Mouse (Mus musculus) lung, postnatal 10 days (tissue): Measurements from ENCODE around the gene Gpatch8.

ENCODE experiments used
- DNase-seq: peaks from one replicate; pipeline ENCODE4 v3.0.0; 2021

Gene Gpatch8

DNA sequence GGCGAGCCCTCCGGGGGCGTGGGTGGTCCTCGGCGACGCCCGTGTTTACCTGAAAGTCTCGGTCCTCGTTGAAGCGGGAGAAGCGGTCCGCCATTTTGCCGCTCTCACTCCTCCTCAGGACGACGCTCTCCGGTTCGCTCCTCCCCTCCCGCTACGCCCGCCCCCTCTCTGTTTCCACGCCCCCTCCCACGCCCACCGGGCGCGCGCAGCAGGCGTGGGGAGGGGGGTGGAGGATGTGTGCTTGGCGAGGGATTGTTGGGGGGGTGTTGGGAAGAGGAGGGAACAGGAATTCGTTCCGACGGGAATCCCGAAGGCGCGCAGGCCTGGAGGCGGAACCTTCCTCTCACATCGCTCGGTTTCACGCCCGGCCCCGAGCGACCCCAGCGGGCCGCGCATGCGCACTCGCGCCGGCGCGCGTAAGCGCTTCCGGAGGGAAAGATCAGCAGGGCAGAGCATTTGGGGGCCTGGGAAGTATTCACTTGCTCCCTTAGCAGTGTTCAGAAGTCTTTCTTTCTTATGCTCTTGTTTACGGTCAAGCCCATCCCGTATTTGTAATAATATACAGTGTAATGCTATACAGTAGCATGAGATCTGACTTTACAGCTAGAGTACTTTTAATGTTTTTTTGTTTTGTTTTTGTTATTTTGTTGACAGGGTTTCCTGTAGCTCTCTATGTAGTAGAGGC lies at the start of gene Gpatch8:
Gpatch8 (minus strand) TSS at position 362 of the 685 bp plus-strand sequence.
- DNase-seq, result peak; percentile 98

DNA sequence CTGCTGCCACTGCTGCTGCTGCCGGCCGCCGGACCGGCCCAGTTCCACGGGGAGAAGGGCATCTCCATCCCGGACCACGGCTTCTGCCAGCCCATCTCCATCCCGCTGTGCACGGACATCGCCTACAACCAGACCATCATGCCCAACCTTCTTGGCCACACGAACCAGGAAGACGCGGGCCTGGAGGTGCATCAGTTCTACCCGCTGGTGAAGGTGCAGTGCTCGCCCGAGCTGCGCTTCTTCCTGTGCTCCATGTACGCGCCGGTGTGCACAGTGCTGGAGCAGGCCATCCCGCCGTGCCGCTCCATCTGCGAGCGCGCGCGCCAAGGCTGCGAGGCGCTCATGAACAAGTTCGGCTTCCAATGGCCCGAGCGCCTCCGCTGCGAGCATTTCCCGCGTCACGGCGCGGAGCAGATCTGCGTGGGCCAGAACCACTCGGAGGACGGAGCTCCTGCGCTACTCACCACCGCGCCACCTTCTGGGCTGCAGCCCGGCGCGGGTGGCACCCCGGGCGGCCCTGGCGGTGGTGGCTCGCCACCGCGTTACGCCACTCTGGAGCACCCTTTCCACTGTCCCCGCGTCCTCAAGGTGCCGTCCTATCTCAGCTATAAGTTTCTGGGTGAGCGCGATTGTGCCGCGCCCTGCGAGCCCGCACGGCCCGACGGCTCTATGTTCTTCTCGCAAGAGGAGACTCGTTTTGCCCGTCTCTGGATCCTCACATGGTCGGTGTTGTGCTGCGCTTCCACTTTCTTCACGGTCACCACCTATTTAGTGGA lies 48.8 kb upstream of the Gpatch8 start:
- DNase-seq, result peak; percentile 49

DNA sequence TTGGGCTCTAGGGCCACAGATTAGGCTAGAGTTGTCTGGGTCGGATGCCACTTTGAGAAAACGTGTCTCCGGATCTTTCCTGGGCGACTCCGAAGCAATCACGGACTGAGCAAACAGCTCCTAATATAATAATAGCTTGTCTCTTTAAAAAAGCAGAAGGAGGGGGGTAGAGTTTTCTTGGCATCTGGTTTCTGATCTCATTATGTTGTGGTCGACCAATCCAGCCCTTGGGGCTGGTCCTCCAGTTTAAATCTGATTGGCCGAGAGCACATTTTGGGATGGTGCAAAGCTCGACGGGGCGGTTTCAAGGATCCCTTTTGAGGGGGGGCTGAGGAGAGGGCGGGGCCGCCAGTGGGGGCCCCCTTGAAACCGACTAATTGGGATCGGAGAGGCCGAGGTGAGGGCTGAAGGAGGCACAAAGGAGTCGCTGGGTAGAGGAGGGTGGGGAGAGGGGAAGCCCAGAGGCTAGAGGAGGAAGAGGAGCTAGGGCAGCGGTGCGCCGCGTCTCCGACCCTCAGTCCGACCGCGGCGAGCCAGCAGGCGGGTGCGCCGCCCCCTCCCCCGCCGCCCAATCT lies 47.9 kb upstream of the Gpatch8 start, which contains the start of gene Fzd2:
Fzd2 (plus strand) TSS at position 387 of the 575 bp plus-strand sequence.
- peak; percentile 94 for DNase-seq

DNA sequence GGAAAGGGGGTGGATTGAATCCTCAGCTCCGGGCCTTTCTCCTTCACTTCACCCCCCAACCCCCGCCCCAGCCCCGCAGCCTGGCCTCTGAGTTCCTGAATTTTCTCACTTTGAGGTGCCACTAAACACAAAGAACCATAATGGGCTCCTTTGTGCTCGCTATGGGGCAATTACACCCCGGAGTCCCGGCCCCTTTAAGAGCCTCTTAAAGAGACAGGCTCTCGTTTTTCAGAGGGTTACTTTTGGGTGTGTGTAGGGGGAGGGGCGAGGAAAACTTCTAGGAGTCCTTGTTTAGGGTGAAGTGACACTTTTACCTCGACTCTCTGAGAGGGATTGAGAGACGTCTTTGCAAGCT lies 47.3 kb upstream of the Gpatch8 start:
- peak; percentile 85 for DNase-seq

DNA sequence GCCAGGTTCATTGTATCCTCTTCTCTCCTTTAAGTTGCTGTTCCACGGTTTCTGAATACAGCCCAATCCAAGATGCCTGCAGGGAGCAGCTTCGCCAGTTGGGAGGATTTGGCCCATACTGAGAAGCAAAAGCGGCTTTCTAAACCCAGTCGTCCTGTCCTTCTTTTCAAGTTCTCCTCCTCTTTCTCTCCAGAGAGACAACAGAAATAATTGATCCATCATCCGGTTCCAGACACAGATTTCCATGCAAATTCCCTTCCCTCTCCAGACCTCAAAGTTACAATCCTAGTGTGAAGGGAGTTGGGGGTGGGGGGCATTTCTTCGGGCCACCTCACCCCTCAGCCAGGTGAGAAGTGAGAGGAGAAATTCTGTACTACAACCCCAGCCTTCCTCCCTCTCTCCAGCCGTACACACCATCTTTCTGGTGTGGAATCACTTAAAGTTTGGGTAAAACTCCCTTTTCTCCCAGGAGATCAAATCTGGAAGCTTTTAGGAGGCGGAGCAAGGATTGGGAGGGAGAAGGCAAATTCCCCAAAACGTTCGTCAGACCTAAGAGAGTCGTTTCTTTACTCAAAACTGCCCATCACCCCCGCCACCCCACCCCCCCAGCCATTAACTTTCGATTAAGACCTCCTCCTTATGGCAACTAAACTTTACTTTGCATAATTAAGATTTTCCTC lies 46.8 kb upstream of the Gpatch8 start:
- DNase-seq, result peak; percentile 72

DNA sequence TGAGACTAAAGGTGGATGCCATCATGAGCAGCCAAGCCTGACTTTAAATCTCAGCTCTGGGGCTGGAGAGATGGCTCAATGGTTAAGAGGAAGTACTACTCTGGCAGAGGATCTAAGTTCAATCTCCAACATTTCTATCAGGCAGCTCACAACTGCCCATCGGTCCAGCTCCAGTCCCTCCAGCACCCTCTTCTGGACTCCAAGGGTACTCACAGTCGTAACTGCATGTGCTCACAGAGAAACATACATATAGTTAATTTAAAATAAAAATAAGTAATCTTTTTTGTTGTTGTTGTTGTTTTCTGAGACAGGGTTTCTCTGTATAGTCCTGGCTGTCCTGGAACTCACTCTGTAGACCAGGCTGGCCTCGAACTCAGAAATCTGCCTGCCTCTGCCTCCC lies 43.7 kb upstream of the Gpatch8 start:
- no peak for DNase-seq

DNA sequence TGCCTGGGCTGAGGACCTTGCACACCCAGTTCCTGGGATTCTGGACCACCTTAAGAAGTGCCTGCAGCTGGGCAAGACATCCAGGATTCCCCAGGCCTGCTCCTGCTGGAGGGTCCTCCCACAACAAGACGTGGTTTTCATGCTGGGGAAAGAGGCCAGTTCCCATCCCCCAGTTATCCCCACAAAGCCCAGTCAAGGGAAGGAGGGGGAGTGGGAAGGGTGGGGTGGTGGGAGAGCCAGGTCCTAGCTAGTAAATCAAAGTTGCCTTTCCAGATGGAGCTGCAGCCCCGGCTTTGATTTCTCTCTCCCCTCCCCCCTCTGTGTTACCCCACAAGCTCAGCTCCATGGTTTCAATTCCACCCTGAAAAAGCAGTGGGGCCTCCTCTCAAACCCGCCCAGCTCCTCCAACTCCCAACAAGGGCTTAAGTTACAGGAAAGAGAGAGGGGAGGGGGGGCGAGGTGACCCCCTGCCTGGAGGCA lies 39.2 kb upstream of the Gpatch8 start:
- DNase-seq, result no peak

DNA sequence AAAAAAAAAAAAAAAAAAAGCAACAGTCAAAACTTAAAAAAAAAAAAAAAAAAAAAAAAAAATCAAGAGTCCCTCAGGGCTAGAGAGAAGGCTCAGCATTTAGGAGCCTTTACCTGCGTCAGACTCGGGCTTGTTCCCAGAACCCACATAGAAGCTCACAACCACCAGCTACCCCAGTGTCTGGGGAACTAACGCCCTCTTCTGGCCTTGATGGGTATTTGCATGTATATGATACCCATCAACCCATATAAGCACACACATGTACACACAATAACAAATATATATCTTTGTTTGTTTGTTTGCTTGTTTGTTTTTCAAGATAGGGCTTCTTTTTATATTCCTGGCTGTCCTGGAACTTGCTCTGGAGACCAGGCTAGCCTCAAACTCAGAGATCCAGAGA lies 31.4 kb upstream of the Gpatch8 start:
- DNase-seq, result no peak

DNA sequence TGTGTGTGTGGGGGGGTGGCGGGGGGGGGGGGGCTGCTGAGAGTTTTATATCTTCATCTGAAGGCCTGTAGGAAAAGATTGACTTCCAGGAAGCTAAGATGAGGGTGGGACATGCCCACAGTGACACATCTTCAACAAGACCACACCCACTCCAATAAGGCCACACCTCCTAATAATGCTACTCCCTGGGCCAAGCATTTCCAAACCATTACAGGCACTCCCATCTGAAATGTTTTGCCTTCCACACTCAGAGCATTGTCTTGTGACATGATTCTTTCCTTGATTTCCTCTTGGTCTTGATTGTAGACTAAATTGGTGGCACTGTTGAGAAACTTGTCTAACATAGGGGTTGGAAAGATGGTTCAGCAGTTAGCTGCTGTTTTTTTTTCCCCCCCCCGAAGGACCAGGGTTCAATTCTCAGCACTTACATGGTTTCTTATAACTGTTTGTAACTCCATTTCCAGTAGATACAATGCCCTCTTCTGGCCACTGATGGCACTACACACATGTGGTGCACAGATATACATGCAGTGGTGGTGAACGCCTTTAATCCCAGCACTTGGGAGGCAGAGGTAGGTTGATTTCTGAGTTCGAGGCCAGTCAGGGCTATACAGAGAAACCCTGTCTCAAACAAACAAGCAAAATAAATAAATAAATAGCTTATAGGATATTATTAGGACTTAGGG lies 30.4 kb upstream of the Gpatch8 start:
- no peak for DNase-seq

DNA sequence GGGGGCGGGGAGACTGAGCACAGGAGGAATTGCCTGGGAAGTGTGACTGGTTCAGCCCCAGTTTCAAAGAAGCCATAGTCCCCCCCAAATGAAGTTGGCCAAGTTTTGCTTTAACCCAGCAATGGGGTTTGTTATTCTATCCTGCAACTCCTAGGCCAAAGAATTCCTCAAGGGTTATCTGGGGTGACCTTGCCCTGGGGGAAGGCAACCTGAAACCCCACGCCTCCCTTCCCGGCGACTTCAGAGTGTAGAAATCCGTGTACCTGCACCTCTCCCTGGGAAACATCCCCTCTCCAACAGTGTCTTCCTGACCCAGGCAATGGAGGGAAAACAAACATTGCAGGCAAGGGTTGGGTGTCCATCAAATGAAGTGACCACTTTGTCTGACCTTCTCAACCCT lies 26.5 kb upstream of the Gpatch8 start:
- DNase-seq, result no peak

DNA sequence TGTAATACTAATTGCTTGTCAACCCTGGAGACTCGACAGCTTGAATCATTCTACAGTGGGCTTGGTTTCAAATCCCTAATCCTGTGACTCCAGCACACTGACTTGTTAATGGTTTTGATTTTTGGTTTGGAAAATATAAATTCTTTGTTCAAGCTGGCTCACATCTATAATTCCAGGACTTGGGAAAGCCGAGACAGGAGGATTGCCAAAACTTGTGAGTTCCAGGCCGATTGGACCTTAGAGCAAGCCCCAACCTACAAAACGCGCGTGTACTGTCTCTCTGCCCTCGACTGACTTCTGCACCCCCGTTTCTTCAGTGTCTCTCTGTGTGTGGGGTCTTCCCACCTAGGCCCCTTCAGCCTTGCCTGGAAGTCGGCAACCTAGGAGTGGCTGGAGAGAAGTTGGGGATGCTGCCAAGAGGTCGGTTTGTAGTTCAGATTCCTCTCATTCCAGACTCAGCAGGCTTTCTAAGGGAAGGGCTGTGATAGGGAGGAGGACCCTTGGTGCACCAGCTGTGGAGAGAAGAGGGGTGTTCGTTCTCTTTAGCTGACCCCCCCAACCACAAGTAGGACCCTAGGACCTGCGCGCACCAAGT lies 25.9 kb upstream of the Gpatch8 start:
- DNase-seq, result peak; percentile 74

DNA sequence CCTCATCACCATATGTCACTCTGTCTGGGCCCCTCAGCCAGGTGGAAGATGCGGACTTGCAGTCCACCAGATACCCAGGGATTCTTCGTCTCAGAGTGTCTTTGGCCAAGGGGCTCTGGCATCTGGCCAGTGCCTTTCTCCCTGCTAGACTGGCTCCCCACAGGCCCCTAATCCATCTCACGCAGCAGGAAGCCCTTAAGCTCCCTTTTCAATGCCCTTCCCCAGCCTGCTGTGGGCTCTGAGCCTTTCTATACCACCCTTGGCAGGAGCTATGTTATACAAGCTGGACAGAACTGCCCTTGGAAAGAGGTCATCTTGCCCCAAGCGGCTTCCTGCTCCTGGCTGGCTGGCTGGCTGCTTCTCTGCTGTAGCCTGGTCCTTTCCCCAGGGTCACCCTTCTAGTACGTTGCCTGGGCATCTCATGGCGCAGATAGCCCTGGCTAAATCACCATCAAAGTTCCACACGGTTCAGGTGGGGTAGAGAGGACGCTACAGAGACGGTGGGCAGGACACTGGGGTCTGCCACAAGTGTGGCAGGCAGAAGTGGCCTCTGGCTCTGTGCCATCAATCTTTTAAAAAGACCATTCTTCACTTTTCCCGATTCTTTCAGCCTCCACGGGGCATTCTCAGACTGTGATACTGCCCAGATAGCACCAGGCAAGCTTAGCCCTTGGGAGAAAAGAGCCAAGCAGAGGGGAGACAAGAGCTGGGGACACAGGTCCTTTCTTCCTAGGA lies 25.3 kb upstream of the Gpatch8 start:
- DNase-seq, result no peak

DNA sequence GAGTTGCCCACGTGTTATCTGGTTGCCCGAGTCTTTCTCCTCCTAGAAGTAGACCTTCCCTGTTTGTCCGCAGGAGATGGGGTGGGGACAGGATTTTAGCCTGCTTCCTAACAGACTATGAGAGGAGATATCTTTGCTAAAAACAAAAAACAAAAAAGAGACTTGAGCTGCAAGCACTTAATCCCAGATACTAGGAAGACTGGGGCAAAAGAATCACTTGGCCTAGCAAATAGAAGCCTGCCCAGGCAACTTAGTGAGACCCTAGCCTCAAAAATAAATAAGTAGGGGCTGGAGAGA lies 23.8 kb upstream of the Gpatch8 start:
- DNase-seq, result no peak

DNA sequence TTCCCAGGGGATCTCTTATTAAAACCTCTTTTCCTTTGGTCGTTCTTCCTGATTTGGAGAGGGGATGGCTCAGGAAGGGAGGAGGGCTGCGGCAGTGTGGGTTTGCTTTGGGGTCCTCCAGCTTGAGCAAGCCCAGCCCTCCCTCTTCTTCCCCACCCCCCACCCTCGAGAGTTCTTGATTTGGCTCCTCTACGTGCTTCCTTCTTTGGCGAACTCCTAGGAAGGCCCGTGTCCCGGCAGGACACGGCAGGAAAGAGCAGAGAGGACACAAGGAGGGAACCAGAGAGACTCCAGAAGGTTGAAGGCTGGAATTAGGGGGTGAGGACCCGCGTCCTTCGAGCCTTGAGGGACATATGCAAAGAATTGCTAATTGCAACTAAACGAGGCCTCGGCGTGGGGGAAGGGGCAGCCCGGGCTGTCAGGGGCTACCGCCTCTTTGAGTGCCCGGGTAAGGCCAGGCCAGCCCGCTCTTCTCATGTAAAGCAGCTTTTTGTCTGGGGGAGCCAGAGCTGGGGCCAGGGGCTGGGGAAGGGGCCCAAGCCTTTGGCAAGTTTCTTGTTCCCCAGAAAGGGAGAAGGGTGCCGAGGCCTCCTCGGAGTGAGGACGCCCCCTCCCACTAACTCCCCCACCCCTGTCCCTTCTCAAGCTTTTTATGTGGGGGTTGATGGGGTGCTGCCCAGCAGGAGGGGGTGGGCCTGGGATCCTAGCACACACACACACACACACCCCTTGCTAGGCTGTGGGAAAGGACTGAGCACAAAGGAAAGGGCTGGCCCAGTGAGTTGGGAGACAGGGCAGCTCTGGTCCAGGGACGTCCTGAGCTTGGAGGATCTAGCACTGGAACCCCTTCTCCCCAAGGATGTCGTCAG lies 23.2 kb upstream of the Gpatch8 start, which contains the start of gene Gm11627:
Gm11627 (minus strand) TSS at position 297 of the 869 bp plus-strand sequence.
- peak; percentile 49 for DNase-seq

DNA sequence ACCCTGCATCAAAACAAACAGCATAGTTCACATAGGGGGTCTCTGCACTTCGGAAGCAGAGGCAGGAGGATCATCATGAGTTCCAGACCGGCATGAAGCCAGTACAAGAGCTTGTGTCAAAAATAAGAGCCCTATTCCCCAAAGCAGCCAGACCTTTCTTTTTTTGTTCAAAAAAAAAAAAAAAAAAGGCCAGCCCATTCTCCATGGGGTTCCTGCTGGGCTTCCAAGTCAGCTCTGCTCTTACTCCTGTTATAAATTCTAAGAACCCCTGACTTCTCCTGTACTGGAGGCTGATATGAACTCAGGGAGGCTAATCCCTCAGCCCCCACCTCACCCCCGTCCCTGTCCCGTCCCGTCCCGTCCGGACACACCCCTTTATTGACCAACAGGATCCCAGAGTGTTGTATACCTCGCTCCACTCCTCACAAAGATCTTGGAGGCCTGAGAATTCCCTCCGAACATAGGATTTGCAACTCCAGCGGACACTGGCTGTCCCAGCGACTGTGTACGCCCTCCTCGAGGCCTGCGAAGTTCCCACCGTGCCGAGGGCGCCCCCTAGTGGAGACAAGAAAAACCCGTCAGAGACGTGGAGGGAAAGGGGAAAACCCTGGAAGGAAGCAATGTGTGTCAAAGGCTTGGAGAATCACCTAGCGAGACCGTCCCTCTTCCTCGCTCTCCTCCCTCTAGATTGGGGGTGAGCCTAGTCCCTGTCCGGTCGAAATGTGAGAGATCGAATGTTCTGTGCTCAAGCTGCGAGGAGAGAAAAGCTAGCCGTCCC lies 22.3 kb upstream of the Gpatch8 start:
- peak; percentile 94 for DNase-seq

DNA sequence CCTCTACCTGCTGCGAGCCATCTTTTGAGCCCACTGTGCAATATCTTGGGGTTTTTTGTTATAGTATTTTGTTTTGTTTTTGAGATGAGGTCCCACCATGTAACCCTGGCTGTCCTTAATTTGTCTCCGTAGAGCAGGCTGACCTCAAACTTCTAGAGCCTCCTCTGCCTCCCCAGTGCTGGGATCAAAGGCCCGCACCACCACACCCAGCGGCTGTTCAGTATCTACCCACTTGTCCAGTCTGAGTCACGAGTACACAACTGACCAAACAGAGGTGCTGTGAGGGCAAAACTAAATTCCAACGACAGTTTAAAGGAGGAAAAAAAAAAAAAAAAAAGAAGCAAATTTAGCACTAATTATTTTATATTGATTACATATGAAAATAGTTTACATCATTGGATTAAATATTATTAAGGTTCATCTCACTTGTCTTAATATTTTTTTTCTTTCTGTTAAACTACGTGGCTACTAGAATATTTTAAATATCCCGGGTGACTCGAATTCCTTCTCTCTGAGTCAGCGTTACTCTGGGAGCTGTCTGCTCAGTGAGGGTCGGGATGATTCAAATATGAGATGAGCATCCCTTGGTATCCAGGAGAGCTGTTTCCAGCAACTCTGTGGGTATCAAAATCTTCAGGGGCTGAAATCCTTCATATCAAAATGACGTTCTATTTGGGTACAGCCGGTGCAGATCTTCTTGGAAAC lies 20.0 kb upstream of the Gpatch8 start:
- no peak for DNase-seq

DNA sequence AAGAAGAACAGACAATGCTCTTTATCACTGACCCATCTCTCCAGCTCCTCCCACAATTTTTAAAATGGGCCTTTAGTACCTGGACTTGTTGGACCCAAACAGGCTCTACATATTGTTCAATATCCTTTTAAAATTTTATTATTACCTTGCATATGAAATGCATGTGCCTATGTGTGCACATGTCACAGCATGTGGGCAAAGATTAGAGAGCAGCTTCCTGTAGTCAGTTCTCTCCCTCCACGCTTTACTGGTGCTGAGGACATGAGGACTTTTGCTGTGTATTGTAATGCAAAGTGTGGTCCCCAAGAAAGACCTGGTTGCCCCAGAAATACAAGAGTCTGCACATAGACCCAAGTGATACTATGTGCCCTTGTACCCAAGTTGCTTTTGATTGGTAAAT lies 18.8 kb upstream of the Gpatch8 start:
- DNase-seq, result no peak

DNA sequence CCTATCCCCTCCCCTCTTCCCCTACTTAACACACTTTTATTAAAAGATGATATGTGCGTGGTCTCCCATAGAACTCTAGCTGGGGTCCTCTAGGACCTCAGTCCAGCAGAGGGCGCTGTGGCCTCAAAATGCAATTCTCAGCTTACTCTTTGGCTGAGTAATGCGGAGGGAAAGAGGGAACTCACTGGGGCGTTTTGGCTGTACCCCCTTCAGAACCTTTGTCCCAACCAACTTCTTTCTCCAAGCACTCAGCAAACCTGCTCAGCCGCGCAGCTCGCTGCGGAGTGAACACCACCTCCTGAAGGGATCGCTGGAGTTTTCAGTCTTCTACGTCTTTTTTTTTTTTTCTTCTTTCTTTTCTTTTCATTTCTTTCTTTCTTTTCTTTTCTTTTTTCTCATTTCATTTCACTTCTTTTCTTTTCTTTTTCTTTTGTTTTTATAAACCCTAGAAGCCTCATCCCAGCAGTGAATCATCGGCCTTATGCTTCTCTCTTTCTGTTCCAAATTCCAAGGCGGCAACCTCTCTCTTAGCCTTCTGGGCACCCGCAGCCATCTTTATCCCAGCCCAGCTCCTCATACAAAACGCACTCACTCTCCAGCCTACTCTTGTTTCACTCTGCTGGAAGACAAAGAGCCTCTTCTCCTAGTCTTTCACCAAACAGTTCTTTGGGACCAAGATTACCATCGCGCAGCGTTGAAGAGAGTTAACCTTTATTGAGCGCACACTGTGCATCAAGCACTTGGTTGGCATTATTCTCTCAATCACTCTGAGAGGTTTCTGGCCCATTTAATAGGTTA lies 16.9 kb upstream of the Gpatch8 start:
- DNase-seq, result peak; percentile 90
